Mouse (Mus musculus): ENCODE measurements around the gene Cyp2u1. TPM values are rescaled to one million over a fixed set of nuclear protein-coding genes. Genes with fewer than 3 reads are reported as not detected.

Cyp2u1 gene
- 0.57 TPM for polyA plus RNA-seq (2017; shearing (Covaris generic))

DNA sequence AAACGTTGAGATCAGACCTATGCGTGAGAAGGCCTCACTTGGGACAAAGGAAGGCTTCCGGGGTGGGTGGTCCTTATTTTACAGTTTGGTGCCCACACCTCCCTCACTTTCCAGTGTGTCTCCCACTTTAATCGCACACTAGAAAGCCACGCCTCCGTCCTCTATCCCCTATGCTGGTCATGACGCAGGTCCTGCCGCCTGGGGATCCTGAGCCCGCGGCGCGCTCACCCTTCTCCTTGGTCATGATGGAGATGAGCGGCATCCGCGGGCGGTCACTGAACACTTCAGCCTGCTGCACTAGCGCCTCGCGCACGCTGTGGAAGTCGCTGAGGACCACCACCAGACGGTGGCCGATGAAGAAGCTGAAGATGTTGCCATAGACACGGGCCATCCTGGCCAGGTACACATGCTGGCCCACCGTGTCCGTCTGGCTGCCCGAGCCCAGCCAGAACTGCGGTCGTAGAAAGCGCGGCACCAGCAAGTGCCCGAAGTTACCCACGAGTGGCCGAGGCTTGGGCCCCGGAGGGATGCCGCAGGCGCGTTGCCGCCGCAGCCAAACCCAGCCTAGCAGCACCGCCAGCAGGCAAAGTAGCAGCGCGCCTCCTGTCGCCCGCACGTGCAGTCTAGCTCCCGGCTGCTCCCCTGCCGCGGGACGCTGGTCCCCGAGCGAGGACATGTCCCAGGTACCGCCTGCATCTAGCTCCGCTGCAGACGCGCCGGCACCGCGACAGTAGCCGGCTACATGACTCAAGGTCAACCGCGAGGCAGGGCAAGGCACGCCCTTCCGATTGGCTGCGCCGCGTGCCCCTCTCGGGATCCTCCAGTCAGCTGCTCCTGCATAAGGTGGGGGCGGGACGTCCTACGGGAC, at the start of gene Cyp2u1:
Gene Cyp2u1 (minus strand): TSS at position 776 of the 868 bp plus-strand sequence.

GRCm38 (mm10) chr3:131271559-131272373, 31.3 kb downstream of the Cyp2u1 start, which contains the start of gene Hadh:
TSS of gene Hadh (minus strand) at chr3:131272101.

Other genes starting within 250 kb of the Cyp2u1 start
- gene Lef1, start 192.8 kb downstream of the Cyp2u1 start, polyA plus RNA-seq (2017; shearing (Covaris generic)): 261 TPM
- gene Hadh, start 31.1 kb downstream of the Cyp2u1 start, polyA plus RNA-seq (2017; shearing (Covaris generic)): 68.3 TPM
- 0.16 TPM for gene Sgms2, start 188.2 kb upstream of the Cyp2u1 start, polyA plus RNA-seq (2017; shearing (Covaris generic))